Mouse (Mus musculus): Measurements from ENCODE around the gene Mast1. TPM values are rescaled to one million over a fixed set of nuclear protein-coding genes. Genes with fewer than 3 reads are reported as not detected.

The Mast1 gene
- polyA plus RNA-seq (2014; fragmentation: Nextera tagmentation; extraction: Ambion mirVana): 75.6 and 79.8 TPM in 2 replicates

DNA sequence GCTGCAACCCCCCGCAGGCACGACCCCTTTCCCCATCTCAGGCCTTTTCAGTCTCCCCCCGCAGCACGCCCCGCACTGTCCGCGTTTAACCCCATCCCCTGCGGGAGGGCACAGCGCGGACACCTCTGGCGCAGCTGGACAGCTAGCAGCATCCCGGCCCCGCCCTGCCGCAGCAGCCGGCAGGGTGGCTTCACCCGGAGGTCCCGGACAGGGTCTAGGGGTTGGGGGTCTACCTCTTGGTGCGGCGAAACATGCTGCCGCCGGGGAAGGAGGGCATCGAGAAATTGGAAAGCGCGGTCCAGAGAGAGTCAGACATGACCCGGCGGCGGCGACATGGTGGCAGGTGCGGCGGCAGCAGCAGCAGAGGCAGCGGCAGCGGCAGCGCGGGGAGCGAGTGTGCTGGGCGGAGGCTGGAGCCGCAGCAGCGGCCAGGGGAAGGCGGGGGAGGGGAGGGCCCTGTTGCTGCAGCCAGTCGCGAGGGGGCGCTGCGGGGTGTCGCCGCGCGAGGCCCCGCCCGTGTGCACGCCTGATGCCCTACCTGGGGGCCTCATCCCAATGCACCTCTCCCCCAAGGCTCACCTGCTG is at the start of gene Mast1:
Gene Mast1 (minus strand): TSS at position 398 of the 585 bp plus-strand sequence.
- under 1% methylated on average over 40 of the region's 50 CpGs for WGBS
- H3K4me2 ChIP-seq (ENCODE audit: low read depth, low read length): peak within 1 kb of the TSS; percentile 97
- H3K27ac ChIP-seq (ENCODE audit: low read depth, low read length): peak within 1 kb of the TSS; percentile 96
- ATAC-seq (ENCODE audit: low read depth): peak; percentile 59
- H3K9me3 ChIP-seq (ENCODE audit: control insufficient read depth, low read length): no peaks in the 10 kb centered on the region
- peaks cover 2% of the 10 kb centered on the region; the same call in 1 of the 2 replicates for H3K27me3 ChIP-seq (ENCODE audit: control insufficient read depth, insufficient read depth, low read length)
- peaks cover 5% of the 10 kb centered on the region; the same call in 1 of the 2 replicates for H3K36me3 ChIP-seq (ENCODE audit: control insufficient read depth, insufficient read depth, low read length)
- H3K4me1 ChIP-seq (ENCODE audit: control insufficient read depth, insufficient read depth, low read length): peaks cover 22% of the 10 kb centered on the region
- H3K4me3 ChIP-seq (ENCODE audit: low read depth, low read length): peak within 1 kb of the TSS; percentile 98
- H3K9ac ChIP-seq (replicated peaks; ENCODE audit: low read depth, low read length): peak within 1 kb of the TSS; percentile 99

DNA sequence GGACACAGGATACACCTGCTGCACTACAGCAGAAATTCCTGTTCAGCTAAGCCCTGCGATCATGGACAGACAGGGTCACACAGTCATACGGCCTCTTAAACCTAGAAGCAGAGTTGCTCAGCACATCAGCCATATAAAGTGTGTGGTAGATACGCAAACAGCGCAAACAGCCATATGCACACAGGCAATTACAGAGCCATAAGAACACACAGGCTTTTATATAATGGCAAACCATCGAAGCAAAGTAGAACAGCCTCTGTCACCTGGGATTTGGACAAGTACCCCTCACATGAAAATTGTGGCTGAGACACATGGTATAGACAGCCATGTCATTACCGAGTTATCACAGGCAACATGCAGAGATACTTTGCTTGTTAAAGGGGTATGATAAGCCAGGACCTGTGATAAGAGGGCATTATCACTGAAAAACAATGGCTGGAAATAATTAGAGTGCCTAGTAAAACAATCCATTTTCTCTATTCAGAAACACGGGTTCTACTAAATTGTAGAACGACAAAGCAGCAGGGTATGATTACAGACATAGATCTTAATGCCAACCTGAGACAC is 49.3 kb upstream of the Mast1 start:
- H3K27ac ChIP-seq (ENCODE audit: low read depth, low read length): peak overlapping the region; percentile 65; the same call in 1 of the 2 replicates
- H3K4me1 ChIP-seq (ENCODE audit: control insufficient read depth, insufficient read depth, low read length): peaks cover 16% of the 10 kb centered on the region
- H3K36me3 ChIP-seq (ENCODE audit: control insufficient read depth, insufficient read depth, low read length): no peaks in the 10 kb centered on the region
- no peak for ATAC-seq (ENCODE audit: low read depth)
- no peaks in the 10 kb centered on the region for H3K27me3 ChIP-seq (ENCODE audit: control insufficient read depth, insufficient read depth, low read length)
- H3K9ac ChIP-seq (replicated peaks; ENCODE audit: low read depth, low read length): no peak overlapping the region
- H3K4me2 ChIP-seq (ENCODE audit: low read depth, low read length): peak overlapping the region; percentile 98
- peak overlapping the region; percentile 39; the same call in 1 of the 2 replicates for H3K4me3 ChIP-seq (ENCODE audit: low read depth, low read length)
- 33% methylated on average over 8 of the region's 8 CpGs for WGBS
- H3K9me3 ChIP-seq (ENCODE audit: control insufficient read depth, low read length): no peaks in the 10 kb centered on the region

DNA sequence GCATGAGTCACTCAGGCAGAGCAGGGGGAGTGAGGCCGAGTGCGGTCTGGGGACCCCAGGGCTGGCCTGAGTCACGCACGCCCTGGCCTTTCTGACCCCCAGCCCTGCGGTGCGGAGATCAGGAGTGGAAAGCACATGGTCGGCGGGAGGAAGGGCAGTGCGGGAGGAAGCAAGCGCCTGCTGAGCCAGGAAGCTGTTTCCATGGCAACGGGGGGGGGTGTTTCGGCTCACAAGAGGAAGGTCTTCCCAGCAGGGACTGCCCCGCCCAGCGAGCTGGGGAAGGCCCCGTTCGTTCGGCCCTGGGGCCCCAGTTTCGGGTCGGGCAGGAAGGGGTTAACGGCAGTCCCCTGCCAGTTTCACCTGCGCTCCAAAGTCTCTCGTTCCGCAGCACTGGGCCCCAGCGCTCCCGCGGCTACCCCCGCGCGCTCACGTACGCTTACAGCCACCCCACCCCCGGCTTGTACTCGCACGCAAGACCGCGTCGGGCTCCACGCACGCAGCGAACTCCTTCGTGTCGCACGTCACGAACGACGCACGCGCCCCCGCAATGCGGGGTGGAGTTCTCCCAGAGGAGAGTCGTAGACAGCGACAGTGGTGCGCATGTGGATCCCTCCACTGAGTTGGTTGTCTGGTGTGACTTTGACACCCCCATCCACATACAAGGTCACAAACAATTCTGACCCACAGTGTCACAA is 48.7 kb upstream of the Mast1 start:
- under 1% methylated on average over 53 of the region's 53 CpGs for whole genome bisulfite sequencing
- Histone ChIP-seq H3K4me2 (ENCODE audit: low read depth, low read length) (peak overlapping the region; percentile 98), H3K9ac (replicated peaks; ENCODE audit: low read depth, low read length) (peak overlapping the region; percentile 56), H3K9me3 (ENCODE audit: control insufficient read depth, low read length) (no peaks in the 10 kb centered on the region), H3K4me1 (ENCODE audit: control insufficient read depth, insufficient read depth, low read length) (peaks cover 18% of the 10 kb centered on the region), H3K27me3 (ENCODE audit: control insufficient read depth, insufficient read depth, low read length) (no peaks in the 10 kb centered on the region), H3K4me3 (ENCODE audit: low read depth, low read length) (peak overlapping the region; percentile 39), H3K36me3 (ENCODE audit: control insufficient read depth, insufficient read depth, low read length) (no peaks in the 10 kb centered on the region), H3K27ac (ENCODE audit: low read depth, low read length) (peak overlapping the region; percentile 65)
- ATAC-seq (ENCODE audit: low read depth): peak; percentile 54

DNA sequence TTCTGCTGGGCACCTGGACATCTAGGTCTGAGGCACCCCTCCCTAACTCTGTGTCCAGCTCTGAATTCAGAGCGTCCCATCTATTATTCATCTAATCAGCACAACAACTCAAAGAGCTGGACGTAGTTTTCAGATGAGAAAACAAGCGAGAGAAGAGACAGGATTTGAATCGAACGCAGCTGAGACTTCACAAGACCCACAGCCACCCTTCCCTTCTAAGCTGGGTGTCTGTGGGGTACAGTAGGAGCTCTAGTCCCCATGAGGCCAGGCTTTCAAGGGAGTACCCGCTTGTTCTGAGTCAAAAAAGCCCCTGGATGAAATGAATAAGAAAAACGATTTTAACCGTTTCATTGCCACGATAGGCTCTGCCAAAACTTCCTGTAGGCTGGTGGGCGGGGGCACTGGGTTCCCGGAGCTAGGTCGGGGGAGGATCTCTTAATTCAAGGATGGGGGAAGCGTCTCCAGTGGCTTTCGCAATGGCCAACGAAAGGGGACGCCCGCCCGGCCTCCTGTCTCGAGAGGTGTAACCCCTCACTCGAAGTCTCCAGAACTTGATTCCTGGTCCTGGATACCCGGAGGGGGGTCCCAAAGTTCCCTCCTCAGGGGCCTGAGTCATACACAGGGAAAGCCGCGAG is 48.0 kb upstream of the Mast1 start:
- H3K27me3 ChIP-seq (ENCODE audit: control insufficient read depth, insufficient read depth, low read length): no peaks in the 10 kb centered on the region
- H3K4me1 ChIP-seq (ENCODE audit: control insufficient read depth, insufficient read depth, low read length): peaks cover 21% of the 10 kb centered on the region
- no peak for ATAC-seq (ENCODE audit: low read depth)
- peak overlapping the region; percentile 39 for H3K4me3 ChIP-seq (ENCODE audit: low read depth, low read length)
- no peaks in the 10 kb centered on the region for H3K36me3 ChIP-seq (ENCODE audit: control insufficient read depth, insufficient read depth, low read length)
- peak overlapping the region; percentile 98 for H3K4me2 ChIP-seq (ENCODE audit: low read depth, low read length)
- peak overlapping the region; percentile 56 for H3K9ac ChIP-seq (replicated peaks; ENCODE audit: low read depth, low read length)
- H3K9me3 ChIP-seq (ENCODE audit: control insufficient read depth, low read length): no peaks in the 10 kb centered on the region
- WGBS: under 1% methylated on average over 23 of the region's 23 CpGs
- no peak overlapping the region for H3K27ac ChIP-seq (ENCODE audit: low read depth, low read length)

GRCm38 (mm10) chr8:84984294-84985048 is 47.3 kb upstream of the Mast1 start:
- Histone ChIP-seq H3K27me3 (ENCODE audit: control insufficient read depth, insufficient read depth, low read length) (no peaks in the 10 kb centered on the region), H3K4me1 (ENCODE audit: control insufficient read depth, insufficient read depth, low read length) (peaks cover 23% of the 10 kb centered on the region), H3K4me3 (ENCODE audit: low read depth, low read length) (no peak overlapping the region), H3K9ac (replicated peaks; ENCODE audit: low read depth, low read length) (no peak overlapping the region), H3K9me3 (ENCODE audit: control insufficient read depth, low read length) (no peaks in the 10 kb centered on the region), H3K36me3 (ENCODE audit: control insufficient read depth, insufficient read depth, low read length) (no peaks in the 10 kb centered on the region), H3K4me2 (ENCODE audit: low read depth, low read length) (peak overlapping the region; percentile 98; the same call in 1 of the 2 replicates), H3K27ac (ENCODE audit: low read depth, low read length) (no peak overlapping the region)
- no peak for ATAC-seq (ENCODE audit: low read depth)
- WGBS: 7% methylated on average over 16 of the region's 16 CpGs

GRCm38 (mm10) chr8:84982499-84983011 is 45.4 kb upstream of the Mast1 start:
- Histone ChIP-seq H3K4me1 (ENCODE audit: control insufficient read depth, insufficient read depth, low read length) (peaks cover 34% of the 10 kb centered on the region), H3K4me2 (ENCODE audit: low read depth, low read length) (no peak overlapping the region), H3K36me3 (ENCODE audit: control insufficient read depth, insufficient read depth, low read length) (no peaks in the 10 kb centered on the region), H3K9me3 (ENCODE audit: control insufficient read depth, low read length) (no peaks in the 10 kb centered on the region), H3K9ac (replicated peaks; ENCODE audit: low read depth, low read length) (no peak overlapping the region), H3K27ac (ENCODE audit: low read depth, low read length) (no peak overlapping the region), H3K27me3 (ENCODE audit: control insufficient read depth, insufficient read depth, low read length) (0 out of 2 replicates have a peak, but pooled peaks cover 3% of the 10 kb centered on the region), H3K4me3 (ENCODE audit: low read depth, low read length) (no peak overlapping the region)
- WGBS: 68% methylated on average over 3 of the region's 3 CpGs
- ATAC-seq (ENCODE audit: low read depth): no peak

GRCm38 (mm10) chr8:84981644-84982498 is 44.7 kb upstream of the Mast1 start:
- no peak for ATAC-seq (ENCODE audit: low read depth)
- Histone ChIP-seq H3K4me3 (ENCODE audit: low read depth, low read length) (no peak overlapping the region), H3K9me3 (ENCODE audit: control insufficient read depth, low read length) (no peaks in the 10 kb centered on the region), H3K36me3 (ENCODE audit: control insufficient read depth, insufficient read depth, low read length) (no peaks in the 10 kb centered on the region), H3K27ac (ENCODE audit: low read depth, low read length) (no peak overlapping the region), H3K4me1 (ENCODE audit: control insufficient read depth, insufficient read depth, low read length) (peaks cover 40% of the 10 kb centered on the region), H3K27me3 (ENCODE audit: control insufficient read depth, insufficient read depth, low read length) (0 out of 2 replicates have a peak, but pooled peaks cover 4% of the 10 kb centered on the region), H3K4me2 (ENCODE audit: low read depth, low read length) (no peak overlapping the region), H3K9ac (replicated peaks; ENCODE audit: low read depth, low read length) (no peak overlapping the region)
- WGBS: 81% methylated on average over 15 of the region's 15 CpGs
